Mouse (Mus musculus): ENCODE data around the gene Pwwp2b. TPM values are rescaled to one million over a fixed set of nuclear protein-coding genes. Genes with fewer than 3 reads are reported as not detected.

Gene Pwwp2b
- polyA plus RNA-seq, 1 experiment from 2014 or later: 6.3 TPM

DNA sequence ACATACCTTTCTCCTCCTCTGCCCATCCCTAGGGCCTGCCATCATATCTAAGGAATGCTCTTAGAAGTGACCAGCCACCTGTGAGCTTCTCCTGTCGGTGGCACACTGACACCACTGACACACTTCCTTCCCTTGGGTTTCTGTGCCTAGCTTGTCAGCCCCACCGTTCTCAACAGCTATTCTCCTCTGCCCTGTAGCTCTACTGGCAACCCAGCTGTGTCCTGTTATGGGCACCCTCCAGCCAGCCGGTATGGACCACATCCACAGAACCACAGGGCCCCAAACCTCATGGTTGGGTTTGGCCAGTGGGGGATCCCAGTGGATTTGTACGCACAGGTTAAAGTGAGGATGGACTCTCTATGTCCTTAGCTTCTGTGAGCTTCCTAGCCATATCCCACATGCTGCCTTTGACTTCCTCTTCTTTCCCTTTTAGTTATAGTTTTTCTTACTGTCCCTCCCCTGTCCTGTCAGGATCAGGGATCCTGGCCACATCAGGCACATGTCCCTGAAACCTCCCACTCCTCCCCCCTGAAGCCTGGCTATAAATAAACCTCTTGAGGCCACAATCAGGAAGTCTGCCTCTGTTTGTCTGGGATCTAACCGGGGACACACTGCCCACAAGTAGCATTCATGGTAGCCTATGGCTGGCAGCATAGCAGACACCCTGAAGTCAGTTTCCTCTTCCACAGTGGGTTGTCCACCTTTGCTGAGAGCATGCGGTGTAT lies 19.7 kb upstream of the Pwwp2b start:
- H3K4me3 ChIP-seq: no peak overlapping the region
- no peak overlapping the region for H3K9ac ChIP-seq
- WGBS: 84% methylated on average over 6 of the region's 6 CpGs

DNA sequence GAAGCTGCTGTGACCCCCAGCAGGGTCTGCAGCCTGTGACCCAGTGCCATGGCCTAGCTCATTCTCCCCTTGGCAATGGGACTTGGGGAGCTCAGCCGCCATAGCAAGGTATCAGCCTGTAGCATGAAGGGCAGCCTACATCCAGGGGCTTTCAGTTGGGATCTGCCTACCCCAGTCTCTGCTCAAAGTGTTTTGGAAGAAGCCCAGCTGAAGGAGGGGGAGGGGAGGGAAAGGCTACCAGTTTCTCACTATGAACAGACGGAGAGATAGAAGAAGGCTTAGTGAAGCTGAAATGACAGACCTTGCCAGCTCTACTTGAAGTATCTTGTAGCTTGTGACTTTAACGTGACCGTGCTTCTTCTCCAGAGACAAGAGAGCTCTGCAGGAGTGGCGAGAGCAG lies 18.4 kb upstream of the Pwwp2b start:
- no peak for ATAC-seq (ENCODE audit: low FRiP score, low read depth)
- H3K9ac ChIP-seq: no peak overlapping the region
- H3K4me1 ChIP-seq (replicated peaks): peaks cover 14% of the 10 kb centered on the region
- H3K4me2 ChIP-seq: no peak overlapping the region
- no peaks in the 10 kb centered on the region for H3K9me3 ChIP-seq
- no peaks in the 10 kb centered on the region for H3K36me3 ChIP-seq
- H3K27me3 ChIP-seq: no peaks in the 10 kb centered on the region
- H3K27ac ChIP-seq (replicated peaks): no peak overlapping the region
- no peak overlapping the region for H3K4me3 ChIP-seq
- WGBS: 81% methylated on average over 5 of the region's 5 CpGs

More for the DNA sequence above, 19.7 kb upstream of the Pwwp2b start:
- no peaks in the 10 kb centered on the region for H3K36me3 ChIP-seq
- H3K4me1 ChIP-seq (replicated peaks): peaks cover 1% of the 10 kb centered on the region
- H3K4me2 ChIP-seq: no peak overlapping the region
- no peak overlapping the region for H3K27ac ChIP-seq (replicated peaks)
- no peak for ATAC-seq (ENCODE audit: low FRiP score, low read depth)
- H3K9me3 ChIP-seq: no peaks in the 10 kb centered on the region
- no peaks in the 10 kb centered on the region for H3K27me3 ChIP-seq

DNA sequence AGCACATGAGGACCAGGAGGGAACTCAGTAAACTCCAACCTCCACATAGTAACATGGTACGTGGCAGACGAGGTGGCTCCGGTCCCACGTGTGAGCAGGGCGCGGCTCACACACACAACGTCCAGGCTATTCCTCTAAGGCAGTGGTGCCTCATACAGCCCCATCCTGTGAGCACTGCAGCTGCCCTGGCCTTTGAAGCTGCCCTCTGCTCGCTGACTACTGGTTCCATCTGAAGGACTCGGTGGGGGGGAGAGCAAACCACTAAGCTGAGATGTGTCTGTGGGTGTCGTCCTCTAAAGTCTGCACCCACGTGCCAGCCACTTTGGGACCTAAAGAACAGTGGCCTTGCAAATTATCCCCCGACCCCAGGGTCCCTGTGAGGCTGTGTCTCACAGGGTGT lies 18.0 kb upstream of the Pwwp2b start:
- H3K9ac ChIP-seq: no peak overlapping the region
- H3K36me3 ChIP-seq: no peaks in the 10 kb centered on the region
- H3K4me2 ChIP-seq: no peak overlapping the region
- no peaks in the 10 kb centered on the region for H3K27me3 ChIP-seq
- no peaks in the 10 kb centered on the region for H3K9me3 ChIP-seq
- 73% methylated on average over 12 of the region's 12 CpGs for WGBS
- no peak for ATAC-seq (ENCODE audit: low FRiP score, low read depth)
- H3K4me1 ChIP-seq (replicated peaks): peaks cover 17% of the 10 kb centered on the region
- H3K4me3 ChIP-seq: no peak overlapping the region
- no peak overlapping the region for H3K27ac ChIP-seq (replicated peaks)

GRCm38 (mm10) chr7:139233714-139234113 lies 14.6 kb upstream of the Pwwp2b start:
- ATAC-seq (ENCODE audit: low FRiP score, low read depth): peak; percentile 91
- WGBS: 2% methylated on average over 7 of the region's 7 CpGs
- Histone ChIP-seq H3K27ac (replicated peaks) (no peak overlapping the region), H3K4me1 (replicated peaks) (peaks cover 17% of the 10 kb centered on the region), H3K36me3 (no peaks in the 10 kb centered on the region), H3K4me2 (0 out of 2 replicates have a peak overlapping the region, but pooled peaks have one; percentile 18), H3K4me3 (no peak overlapping the region), H3K9ac (no peak overlapping the region), H3K9me3 (no peaks in the 10 kb centered on the region), H3K27me3 (no peaks in the 10 kb centered on the region)

DNA sequence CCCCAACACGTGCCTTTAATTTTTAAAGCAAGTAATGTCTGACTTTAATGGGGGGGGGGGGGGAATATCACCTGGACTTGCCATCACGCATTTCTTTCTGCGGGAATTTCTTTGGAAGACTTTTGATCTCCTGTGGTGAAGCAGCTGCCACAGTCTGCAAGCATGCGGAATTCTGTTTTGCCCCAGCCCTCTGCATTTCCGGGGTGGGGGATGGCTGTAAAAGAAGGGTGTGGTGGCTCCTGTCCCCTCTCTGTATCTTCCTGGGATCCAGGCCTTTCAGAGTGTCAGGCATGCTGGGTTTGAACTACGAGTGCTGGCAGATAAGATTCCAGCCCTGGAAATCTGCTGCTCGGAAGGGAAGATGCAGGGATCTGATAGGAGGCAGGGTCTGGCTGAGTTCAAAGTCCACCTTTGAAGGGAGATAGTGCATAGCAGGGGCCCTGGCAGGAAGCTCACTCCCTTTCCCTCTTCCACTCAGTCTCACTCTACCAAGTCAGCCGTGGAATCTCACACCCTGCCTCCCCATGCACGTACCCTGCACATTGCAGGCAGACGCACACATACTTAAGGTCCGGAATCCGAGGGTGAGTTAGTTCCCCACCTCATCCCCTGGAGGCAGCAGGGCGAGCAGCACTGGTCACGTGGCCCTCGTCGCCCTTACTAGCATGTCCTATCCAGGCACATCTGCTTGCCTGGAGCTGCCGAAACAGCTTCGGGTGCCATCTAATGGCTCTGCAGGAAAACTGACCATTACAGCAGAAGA lies 13.7 kb upstream of the Pwwp2b start:
- WGBS: 14% methylated on average over 18 of the region's 18 CpGs
- H3K9ac ChIP-seq: peak overlapping the region; percentile 8; the same call in 1 of the 2 replicates

DNA sequence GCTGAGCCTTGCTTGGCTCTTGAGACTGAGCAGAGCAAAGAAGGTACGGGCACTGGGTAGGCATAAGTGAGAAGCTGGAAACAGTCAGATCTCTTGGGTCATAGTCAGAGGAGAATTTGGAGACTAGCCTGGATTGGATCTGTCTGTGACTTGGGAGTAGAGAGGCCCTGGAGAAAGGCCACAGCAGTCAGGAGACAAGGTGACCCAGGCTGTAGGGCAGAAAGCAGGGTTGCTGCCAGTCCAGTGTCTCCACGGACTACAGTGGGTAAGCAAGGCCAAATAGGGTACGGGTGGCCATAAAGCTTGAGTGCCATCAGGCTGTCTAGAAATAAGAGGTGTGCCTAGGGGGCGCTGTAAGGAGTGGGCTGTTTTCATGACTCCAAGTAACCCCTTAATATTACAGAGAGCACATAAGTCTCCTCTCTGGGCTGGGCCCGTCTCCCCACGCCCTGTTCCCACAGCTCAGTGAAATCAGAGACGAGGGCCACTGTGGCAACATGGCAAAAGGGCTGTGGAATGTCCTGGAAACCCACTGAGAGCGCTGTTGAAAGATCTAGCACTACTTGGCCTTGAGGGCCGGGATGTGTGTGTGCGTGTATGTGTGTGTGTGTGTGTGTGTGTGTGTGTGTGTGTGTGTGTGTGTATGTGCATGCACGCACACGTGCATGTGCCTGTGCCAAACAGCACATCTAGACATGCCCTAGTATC lies 12.5 kb upstream of the Pwwp2b start:
- H3K27ac ChIP-seq (replicated peaks): no peak overlapping the region
- no peaks in the 10 kb centered on the region for H3K9me3 ChIP-seq
- no peaks in the 10 kb centered on the region for H3K27me3 ChIP-seq
- no peak for ATAC-seq (ENCODE audit: low FRiP score, low read depth)
- no peak overlapping the region for H3K4me3 ChIP-seq
- no peak overlapping the region for H3K9ac ChIP-seq
- no peaks in the 10 kb centered on the region for H3K36me3 ChIP-seq
- H3K4me2 ChIP-seq: no peak overlapping the region
- WGBS: 89% methylated on average over 12 of the region's 12 CpGs
- H3K4me1 ChIP-seq (replicated peaks): peaks cover 17% of the 10 kb centered on the region

More for the DNA sequence above, 13.7 kb upstream of the Pwwp2b start:
- peak overlapping the region; percentile 37 for H3K4me2 ChIP-seq
- ATAC-seq (ENCODE audit: low FRiP score, low read depth): peak; percentile 52
- H3K4me1 ChIP-seq (replicated peaks): peaks cover 17% of the 10 kb centered on the region
- H3K27me3 ChIP-seq: no peaks in the 10 kb centered on the region
- H3K36me3 ChIP-seq: no peaks in the 10 kb centered on the region
- H3K9me3 ChIP-seq: no peaks in the 10 kb centered on the region
- H3K4me3 ChIP-seq: no peak overlapping the region
- H3K27ac ChIP-seq (replicated peaks): no peak overlapping the region

DNA sequence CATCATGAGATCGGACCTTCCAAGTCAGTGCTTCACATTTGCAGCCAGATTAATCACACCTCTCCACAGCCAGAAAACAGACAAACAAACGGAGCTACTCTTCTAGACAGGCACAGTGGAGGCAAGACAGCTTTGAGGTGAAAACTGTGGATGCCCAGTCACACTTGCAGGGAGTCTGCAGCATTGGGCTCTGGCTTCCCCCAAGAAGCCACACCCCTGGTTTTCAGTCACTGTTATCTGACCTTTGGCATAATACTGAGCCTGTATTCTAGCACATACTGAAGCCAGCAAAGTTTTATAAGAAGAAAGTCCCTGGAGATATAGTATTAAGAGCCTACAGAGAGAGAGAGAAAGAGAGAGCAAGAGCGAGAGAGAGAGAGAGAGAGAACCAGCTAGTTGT lies 8.8 kb upstream of the Pwwp2b start:
- no peaks in the 10 kb centered on the region for H3K36me3 ChIP-seq
- no peak overlapping the region for H3K9ac ChIP-seq
- no peak overlapping the region for H3K4me3 ChIP-seq
- WGBS: 84% methylated on average over 3 of the region's 3 CpGs
- H3K4me2 ChIP-seq: no peak overlapping the region
- no peak overlapping the region for H3K27ac ChIP-seq (replicated peaks)
- no peaks in the 10 kb centered on the region for H3K27me3 ChIP-seq
- H3K4me1 ChIP-seq (replicated peaks): peaks cover 8% of the 10 kb centered on the region
- ATAC-seq (ENCODE audit: low FRiP score, low read depth): no peak
- no peaks in the 10 kb centered on the region for H3K9me3 ChIP-seq

GRCm38 (mm10) chr7:139246086-139246485 lies 2.2 kb upstream of the Pwwp2b start:
- peaks cover 35% of the 10 kb centered on the region for H3K4me1 ChIP-seq (replicated peaks)
- H3K4me2 ChIP-seq: no peak overlapping the region
- H3K9me3 ChIP-seq: no peaks in the 10 kb centered on the region
- no peak for ATAC-seq (ENCODE audit: low FRiP score, low read depth)
- no peak overlapping the region for H3K4me3 ChIP-seq
- peaks cover 4% of the 10 kb centered on the region; the same call in 1 of the 2 replicates for H3K27me3 ChIP-seq
- 73% methylated on average over 5 of the region's 5 CpGs for WGBS
- no peaks in the 10 kb centered on the region for H3K36me3 ChIP-seq
- H3K27ac ChIP-seq (replicated peaks): no peak overlapping the region
- H3K9ac ChIP-seq: no peak overlapping the region

DNA sequence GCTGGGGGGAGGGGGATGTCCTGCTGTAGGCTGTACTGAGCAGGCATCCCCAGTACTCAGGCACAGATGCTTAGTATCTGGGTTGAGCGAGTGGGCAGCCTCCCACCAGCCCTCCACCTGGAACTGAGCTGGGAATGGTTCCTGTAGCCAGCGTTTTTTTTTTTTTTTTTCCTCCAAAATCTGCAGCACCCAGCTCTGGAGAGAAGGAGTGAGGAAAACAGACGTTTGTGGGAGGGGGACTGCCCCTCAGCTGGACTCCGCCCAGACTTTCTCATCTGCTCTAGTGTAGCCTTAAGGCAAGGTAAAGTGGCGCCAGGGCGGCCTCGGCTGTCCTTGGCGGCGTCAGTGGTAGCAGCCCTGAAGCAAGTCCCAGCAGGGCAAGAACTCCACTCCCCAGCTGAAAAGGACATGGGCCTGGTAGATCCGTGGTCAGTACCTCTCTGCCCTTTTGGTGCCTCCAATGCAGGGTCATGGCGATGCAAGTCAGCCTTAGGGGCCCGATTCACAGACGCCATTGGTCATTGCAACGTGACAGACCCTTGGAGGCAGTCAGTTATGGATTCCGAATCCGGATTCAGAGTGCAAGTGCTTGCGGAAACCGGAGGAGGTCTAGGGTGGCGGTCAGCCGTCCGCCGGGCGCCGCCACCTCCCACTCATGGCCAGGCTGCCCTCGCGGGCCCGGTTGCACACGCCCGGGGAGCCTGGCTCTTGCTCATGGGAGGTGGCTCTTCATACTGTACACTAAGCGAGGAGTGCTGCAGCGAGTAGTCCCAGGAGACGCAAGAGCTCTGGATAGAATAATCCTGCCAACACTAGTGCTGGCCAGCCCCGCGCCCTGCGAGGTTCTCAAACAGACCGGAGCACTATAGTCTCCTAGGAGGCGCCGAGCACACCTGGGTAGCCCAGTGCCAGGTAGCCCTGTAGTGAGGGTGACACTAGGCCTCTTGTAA lies 1.1 kb upstream of the Pwwp2b start:
- Histone ChIP-seq H3K4me2 (peak overlapping the region; percentile 99), H3K27me3 (peaks cover 4% of the 10 kb centered on the region; the same call in 1 of the 2 replicates), H3K4me1 (replicated peaks) (peaks cover 42% of the 10 kb centered on the region), H3K27ac (replicated peaks) (no peak overlapping the region), H3K9ac (peak overlapping the region; percentile 70), H3K4me3 (peak overlapping the region; percentile 63), H3K9me3 (no peaks in the 10 kb centered on the region), H3K36me3 (no peaks in the 10 kb centered on the region)
- 4% methylated on average over 38 of the region's 38 CpGs for WGBS
- peak; percentile 46; the same call in 1 of the 2 replicates for ATAC-seq (ENCODE audit: low FRiP score, low read depth)

- Histone ChIP-seq H3K27me3 (peaks cover 4% of the 10 kb centered on the region; the same call in 1 of the 2 replicates), H3K36me3 (no peaks in the 10 kb centered on the region), H3K9me3 (no peaks in the 10 kb centered on the region), H3K9ac (peak overlapping the region; percentile 70), H3K4me2 (peak overlapping the region; percentile 99), H3K4me3 (peak overlapping the region; percentile 63), H3K27ac (replicated peaks) (peak overlapping the region; percentile 65; the same call in 1 of the 2 replicates), H3K4me1 (replicated peaks) (peaks cover 42% of the 10 kb centered on the region)
- WGBS: 1% methylated on average over 45 of the region's 45 CpGs
- ATAC-seq (ENCODE audit: low FRiP score, low read depth): no peak
Measured at GRCm38 (mm10) chr7:139248615-139249405, 528 bp downstream of the Pwwp2b start.
